Mouse (Mus musculus): ENCODE results near the gene Ikzf2.

Ikzf2 gene

DNA sequence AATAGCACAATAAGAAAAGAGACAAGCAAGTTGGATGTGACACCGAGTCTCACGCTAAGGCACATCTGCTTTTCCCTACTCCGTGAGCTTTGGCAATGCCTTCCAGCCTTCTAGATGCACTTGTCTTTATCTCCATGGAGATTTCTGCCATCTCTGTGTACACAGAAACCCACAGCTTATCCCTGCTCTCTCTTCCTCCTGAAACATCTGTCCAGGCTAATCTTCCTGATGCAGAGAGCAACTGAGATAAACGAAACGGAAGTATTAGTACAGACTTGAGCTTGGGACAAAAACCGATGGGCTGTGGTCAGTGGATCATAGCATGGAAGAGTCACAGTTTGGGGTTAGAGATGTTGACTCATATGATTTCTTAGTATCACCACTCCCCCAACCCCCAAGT lies 179.5 kb downstream of the Ikzf2 start:
- no peak for DNase-seq

DNA sequence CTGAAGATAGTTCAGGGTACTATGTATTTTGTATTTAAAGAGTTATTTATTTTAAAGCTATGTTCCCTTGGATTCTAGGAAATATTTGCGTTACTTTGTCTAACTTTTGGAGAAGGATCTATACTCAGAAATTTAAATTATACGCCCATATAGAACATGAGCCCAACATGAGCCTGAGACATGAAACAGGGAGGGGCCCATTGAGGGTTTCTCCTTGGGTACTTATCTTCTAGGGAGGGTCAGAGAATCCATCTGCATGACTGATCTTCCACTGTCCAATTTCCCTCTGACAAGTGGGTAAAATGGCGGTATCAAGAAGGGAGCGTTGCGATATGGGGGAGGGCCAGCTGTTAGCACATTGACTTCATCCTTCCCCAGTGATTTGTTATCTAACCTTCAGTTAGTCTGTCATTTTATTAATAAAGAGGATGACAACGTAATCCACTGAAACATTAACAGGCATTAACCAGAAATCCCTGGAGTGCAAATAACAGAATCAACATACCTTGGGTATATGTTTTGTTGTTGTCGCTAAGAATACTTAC lies 180.4 kb downstream of the Ikzf2 start:
- DNase-seq, result no peak

DNA sequence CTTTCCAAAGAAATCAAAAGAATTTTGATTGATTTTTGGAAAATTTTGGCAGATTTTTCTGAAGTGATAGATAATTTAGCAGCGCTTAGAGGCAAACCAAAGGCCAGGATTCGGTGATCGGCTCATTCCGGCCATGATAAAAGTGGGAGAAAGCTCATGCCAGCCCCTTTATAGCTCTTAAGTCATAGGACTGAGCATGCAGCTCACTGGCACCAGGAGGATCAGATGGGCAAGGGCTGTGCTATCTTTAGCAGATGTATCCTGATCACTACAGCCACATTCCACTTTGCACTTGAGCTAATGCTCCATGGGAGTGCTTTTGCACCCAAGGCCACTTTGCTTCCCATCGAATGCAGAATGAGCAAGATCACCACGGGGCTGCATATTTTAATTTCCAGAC lies 181.0 kb downstream of the Ikzf2 start:
- no peak for DNase-seq

DNA sequence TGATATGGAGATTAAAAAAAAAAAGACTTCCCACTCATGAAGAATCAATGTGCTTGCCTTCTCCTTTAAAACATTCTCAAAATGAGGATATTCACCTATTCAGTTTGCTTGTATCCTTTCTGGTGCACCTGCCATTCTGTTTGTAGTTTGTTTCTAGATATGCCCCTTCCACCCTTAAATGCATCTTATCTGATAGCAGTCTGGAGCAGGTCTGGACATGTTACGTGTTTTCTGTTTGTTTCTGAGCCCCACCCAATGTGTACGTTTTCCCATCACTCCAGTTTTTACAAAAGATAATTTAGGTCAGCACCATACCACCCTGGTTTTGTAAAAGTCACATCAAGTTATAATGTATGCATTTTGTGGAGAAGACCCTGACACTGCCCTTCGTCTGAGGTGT lies 186.7 kb downstream of the Ikzf2 start:
- DNase-seq, result no peak

DNA sequence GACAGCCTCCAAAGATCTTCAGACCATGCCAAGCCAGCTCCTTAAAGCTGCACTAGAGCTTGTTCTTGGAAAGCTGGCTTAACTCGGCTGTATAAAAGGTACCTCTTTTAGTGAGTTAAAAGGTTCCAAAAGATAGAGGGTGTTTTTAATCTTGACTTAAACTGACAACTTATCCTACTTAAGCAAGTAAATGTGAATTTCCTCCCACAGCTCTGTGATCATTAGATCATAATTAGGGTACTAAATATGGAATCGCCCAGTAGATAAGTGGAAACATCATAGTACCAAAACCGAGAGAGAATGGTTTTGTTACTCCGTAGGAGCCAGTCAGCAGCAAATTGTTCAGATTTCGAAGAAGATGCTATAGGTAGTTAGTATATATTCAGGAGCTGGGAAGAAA lies 187.4 kb downstream of the Ikzf2 start:
- DNase-seq, result no peak

DNA sequence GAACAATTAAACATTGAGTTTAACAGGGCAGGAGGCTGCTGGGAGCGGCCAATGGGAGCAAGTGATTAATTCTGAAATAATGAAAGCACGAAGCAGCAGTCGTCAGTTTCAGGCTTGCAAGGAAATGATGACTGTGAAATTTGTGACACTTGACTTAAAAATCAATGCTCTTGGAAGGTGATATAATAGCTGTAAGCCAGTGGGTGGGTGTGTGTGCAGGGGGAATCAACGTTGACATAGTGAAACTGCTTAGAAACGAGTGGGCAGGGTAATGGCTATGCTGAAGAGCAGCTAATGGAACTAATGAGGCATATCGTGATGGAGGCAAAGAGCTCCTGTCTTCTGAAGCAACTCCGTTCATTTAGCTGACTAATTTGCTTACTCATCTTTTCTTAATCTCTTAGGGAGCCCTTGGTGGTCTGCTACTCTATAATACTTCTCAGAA lies 188.2 kb downstream of the Ikzf2 start:
- no peak for DNase-seq

DNA sequence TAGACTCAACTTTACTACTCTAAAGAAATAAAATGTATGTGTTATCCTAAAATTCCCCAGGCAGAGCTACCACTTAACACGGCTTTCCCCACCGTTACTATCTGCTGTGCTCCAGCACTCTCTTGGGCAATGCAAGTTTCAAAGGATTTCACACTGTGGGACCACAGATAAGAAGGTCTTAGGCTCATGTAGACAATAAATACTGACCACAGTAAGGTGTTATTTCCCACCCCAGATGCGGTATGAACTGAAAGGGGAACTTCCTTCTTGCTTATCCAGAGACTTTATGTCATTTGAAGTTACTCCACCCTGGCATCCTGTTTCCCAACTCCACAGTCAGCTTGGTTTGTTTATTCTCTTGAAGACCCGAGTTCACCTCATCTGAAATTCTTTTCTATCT lies 191.0 kb downstream of the Ikzf2 start:
- no peak for DNase-seq

DNA sequence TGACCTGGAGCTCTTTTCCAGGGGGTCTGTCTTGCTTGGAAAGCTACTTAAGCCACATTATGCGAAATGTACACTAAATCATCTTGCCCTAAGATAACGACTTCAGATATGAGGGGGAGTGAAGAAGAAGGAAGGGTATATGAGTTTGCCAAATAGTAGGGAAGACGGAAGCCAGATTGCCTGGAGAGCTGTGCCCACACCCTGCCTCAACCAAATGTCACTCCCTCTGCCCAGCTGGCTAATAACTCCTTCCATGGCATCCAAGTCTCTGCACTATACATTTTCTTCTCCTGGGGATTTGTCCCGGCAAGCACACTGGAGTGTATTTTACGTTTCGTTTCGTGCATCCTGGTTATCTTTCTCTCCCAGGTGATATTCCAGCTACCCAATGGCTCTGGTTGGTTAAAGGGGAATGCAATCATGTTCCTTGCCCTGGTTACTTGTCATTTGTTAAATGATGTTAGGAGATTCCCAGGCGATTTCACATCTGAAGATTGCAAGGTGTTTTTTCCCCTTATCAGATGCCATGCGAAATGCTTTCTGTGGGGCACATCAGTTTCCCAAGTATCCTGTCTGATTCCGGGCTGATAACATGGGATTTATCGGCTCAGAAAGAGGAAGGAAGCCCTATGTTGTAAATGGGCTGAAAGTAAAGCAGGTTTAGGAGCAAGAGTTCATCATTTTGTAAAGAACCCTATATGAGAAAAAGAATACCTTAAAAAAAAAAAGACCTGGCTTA lies 193.6 kb downstream of the Ikzf2 start:
- DNase-seq, result no peak

DNA sequence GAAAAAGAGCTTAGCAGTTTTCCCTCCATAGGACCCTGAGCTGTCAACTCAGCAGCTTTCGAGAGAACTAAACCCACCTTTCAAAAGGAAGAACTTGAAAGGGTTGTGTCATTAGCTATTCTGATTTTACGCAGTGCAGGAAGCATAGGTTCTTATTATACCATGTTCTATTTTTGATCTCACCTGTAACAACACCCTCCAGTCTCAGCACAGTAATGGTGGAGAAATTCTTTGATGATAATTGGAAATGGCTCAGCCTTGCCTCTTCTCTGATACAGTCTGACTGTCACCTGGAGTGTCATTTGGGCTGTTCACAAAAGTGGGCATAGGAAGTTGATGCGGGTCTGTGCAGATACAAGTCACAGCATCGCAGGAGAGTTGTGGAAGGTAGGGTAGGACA lies 195.0 kb downstream of the Ikzf2 start:
- DNase-seq, result no peak

DNA sequence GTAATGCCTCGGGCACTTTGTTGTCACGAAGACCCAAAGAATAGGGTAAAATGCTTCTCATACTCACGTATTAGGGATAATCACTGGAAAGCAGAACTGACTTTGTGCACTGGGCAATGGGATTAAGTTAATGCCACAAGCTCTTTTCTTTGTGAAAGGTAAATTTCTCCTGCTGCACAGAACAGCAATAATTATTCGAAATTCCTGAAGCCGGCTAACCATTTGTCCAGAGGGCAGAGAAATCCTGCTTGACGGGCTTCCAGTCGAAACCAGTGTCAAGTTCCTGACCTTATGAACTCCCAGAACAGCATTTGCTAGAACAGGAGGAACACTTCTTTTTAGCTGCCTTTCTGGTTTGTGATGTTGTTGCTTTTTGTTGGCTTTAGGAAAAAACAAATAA lies 198.0 kb downstream of the Ikzf2 start:
- no peak for DNase-seq

DNA sequence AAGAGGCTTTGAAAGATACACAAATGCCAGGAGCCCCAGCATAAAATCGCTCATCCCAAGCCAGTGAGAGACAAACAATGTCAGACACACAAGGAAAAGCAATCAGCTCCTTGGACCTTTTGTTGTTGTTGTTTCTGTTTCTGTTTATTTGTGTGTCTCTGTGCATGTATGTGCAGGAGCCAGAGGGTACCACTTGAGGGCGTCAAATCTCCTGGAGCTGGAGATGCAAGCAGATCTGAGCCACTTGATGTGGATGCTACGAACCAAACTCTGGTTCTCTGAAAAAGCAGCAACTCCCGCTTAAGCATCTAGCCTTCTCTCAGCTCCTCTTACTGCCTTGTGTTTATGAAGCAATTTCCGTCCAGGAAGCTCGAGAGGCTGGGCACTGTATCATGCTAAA lies 198.4 kb downstream of the Ikzf2 start:
- no peak for DNase-seq
